Mouse (Mus musculus): ENCODE measurements around the gene Mpst. TPM values are rescaled to one million over a fixed set of nuclear protein-coding genes. Genes with fewer than 3 reads are reported as not detected.
A peak's percentile ranks its signal among the peaks of the same experiment; 100 is the strongest.

Gene Mpst
- polyA plus RNA-seq, 2 experiments: 1.8 to 53.8 TPM

- no peak overlapping the region for H3K4me2 ChIP-seq (replicated peaks; ENCODE audit: low read depth, low read length, severe bottlenecking)
- ATAC-seq (ENCODE audit: low FRiP score, low read depth) (no peak), DNase-seq (ENCODE audit: low spot score) (peak; percentile 65)
- peak overlapping the region; percentile 39; the same call in 1 of the 2 replicates for H3K27ac ChIP-seq (replicated peaks; ENCODE audit: low read depth, low read length)
- 34% methylated on average over 7 of the region's 7 CpGs for WGBS
- H3K9me3 ChIP-seq (ENCODE audit: control insufficient read depth, low read length): no peaks in the 10 kb centered on the region
- no peak for TF ChIP-seq POLR2A (IDR thresholded peaks at IDR 0.05; ENCODE audit: borderline replicate concordance, extremely low read depth, insufficient read depth, insufficient read length)
- no peaks in the 10 kb centered on the region for H3K36me3 ChIP-seq (ENCODE audit: control insufficient read depth, insufficient read depth, low read length)
- H3K9ac ChIP-seq (ENCODE audit: low read depth, low read length, severe bottlenecking): no peak overlapping the region
- H3K4me1 ChIP-seq (ENCODE audit: control insufficient read depth, insufficient read depth, low read length): no peaks in the 10 kb centered on the region
- no peaks in the 10 kb centered on the region for H3K27me3 ChIP-seq (ENCODE audit: control insufficient read depth, insufficient read depth, low read length)
- H3K4me3 ChIP-seq (replicated peaks; ENCODE audit: low read length): no peak overlapping the region
Measured at GRCm38 (mm10) chr15:78449694-78450418, 43.6 kb downstream of the Mpst start.

GRCm38 (mm10) chr15:78450419-78450768, 44.2 kb downstream of the Mpst start:
- Histone ChIP-seq H3K4me3 (replicated peaks; ENCODE audit: low read length) (no peak overlapping the region), H3K9ac (ENCODE audit: low read depth, low read length, severe bottlenecking) (no peak overlapping the region), H3K27me3 (ENCODE audit: control insufficient read depth, insufficient read depth, low read length) (no peaks in the 10 kb centered on the region), H3K4me2 (replicated peaks; ENCODE audit: low read depth, low read length, severe bottlenecking) (no peak overlapping the region), H3K27ac (replicated peaks; ENCODE audit: low read depth, low read length) (peak overlapping the region; percentile 39; the same call in 1 of the 2 replicates), H3K4me1 (ENCODE audit: control insufficient read depth, insufficient read depth, low read length) (no peaks in the 10 kb centered on the region), H3K36me3 (ENCODE audit: control insufficient read depth, insufficient read depth, low read length) (no peaks in the 10 kb centered on the region), H3K9me3 (ENCODE audit: control insufficient read depth, low read length) (no peaks in the 10 kb centered on the region)
- 80% methylated on average over 6 of the region's 6 CpGs for WGBS
- no peak for DNase-seq (ENCODE audit: low spot score)
- no peak for TF ChIP-seq POLR2A (IDR thresholded peaks at IDR 0.05; ENCODE audit: borderline replicate concordance, extremely low read depth, insufficient read depth, insufficient read length)
- ATAC-seq (ENCODE audit: low FRiP score, low read depth): no peak

- Histone ChIP-seq H3K27me3 (ENCODE audit: control insufficient read depth, insufficient read depth, low read length) (no peaks in the 10 kb centered on the region), H3K4me2 (replicated peaks; ENCODE audit: low read depth, low read length, severe bottlenecking) (no peak overlapping the region), H3K4me3 (replicated peaks; ENCODE audit: low read length) (no peak overlapping the region), H3K9me3 (ENCODE audit: control insufficient read depth, low read length) (no peaks in the 10 kb centered on the region), H3K9ac (ENCODE audit: low read depth, low read length, severe bottlenecking) (no peak overlapping the region), H3K36me3 (ENCODE audit: control insufficient read depth, insufficient read depth, low read length) (no peaks in the 10 kb centered on the region), H3K27ac (replicated peaks; ENCODE audit: low read depth, low read length) (no peak overlapping the region), H3K4me1 (ENCODE audit: control insufficient read depth, insufficient read depth, low read length) (no peaks in the 10 kb centered on the region)
- DNase-seq (ENCODE audit: low spot score): no peak
- 82% methylated on average over 2 of the region's 2 CpGs for WGBS
- TF ChIP-seq POLR2A (IDR thresholded peaks at IDR 0.05; ENCODE audit: borderline replicate concordance, extremely low read depth, insufficient read depth, insufficient read length): no peak
- ATAC-seq (ENCODE audit: low FRiP score, low read depth): no peak
Measured at GRCm38 (mm10) chr15:78451201-78451600, 45.0 kb downstream of the Mpst start.

- no peaks in the 10 kb centered on the region for H3K9me3 ChIP-seq (ENCODE audit: control insufficient read depth, low read length)
- H3K4me2 ChIP-seq (replicated peaks; ENCODE audit: low read depth, low read length, severe bottlenecking): no peak overlapping the region
- H3K9ac ChIP-seq (ENCODE audit: low read depth, low read length, severe bottlenecking): no peak overlapping the region
- 80% methylated on average over 3 of the region's 3 CpGs for WGBS
- H3K27me3 ChIP-seq (ENCODE audit: control insufficient read depth, insufficient read depth, low read length): no peaks in the 10 kb centered on the region
- ATAC-seq (ENCODE audit: low FRiP score, low read depth) (no peak), DNase-seq (ENCODE audit: low spot score) (no peak)
- no peaks in the 10 kb centered on the region for H3K4me1 ChIP-seq (ENCODE audit: control insufficient read depth, insufficient read depth, low read length)
- no peak overlapping the region for H3K27ac ChIP-seq (replicated peaks; ENCODE audit: low read depth, low read length)
- H3K36me3 ChIP-seq (ENCODE audit: control insufficient read depth, insufficient read depth, low read length): no peaks in the 10 kb centered on the region
- H3K4me3 ChIP-seq (replicated peaks; ENCODE audit: low read length): no peak overlapping the region
- TF ChIP-seq POLR2A (IDR thresholded peaks at IDR 0.05; ENCODE audit: borderline replicate concordance, extremely low read depth, insufficient read depth, insufficient read length): no peak
Measured at GRCm38 (mm10) chr15:78452929-78453328, 46.7 kb downstream of the Mpst start.

GRCm38 (mm10) chr15:78455168-78455567, 49.0 kb downstream of the Mpst start:
- 80% methylated on average over 4 of the region's 4 CpGs for WGBS

More at GRCm38 (mm10) chr15:78455168-78455567, 49.0 kb downstream of the Mpst start:
- Histone ChIP-seq H3K36me3 (ENCODE audit: control insufficient read depth, insufficient read depth, low read length) (no peaks in the 10 kb centered on the region), H3K4me1 (ENCODE audit: control insufficient read depth, insufficient read depth, low read length) (no peaks in the 10 kb centered on the region), H3K9ac (ENCODE audit: low read depth, low read length, severe bottlenecking) (no peak overlapping the region), H3K4me3 (replicated peaks; ENCODE audit: low read length) (no peak overlapping the region), H3K27ac (replicated peaks; ENCODE audit: low read depth, low read length) (no peak overlapping the region), H3K27me3 (ENCODE audit: control insufficient read depth, insufficient read depth, low read length) (no peaks in the 10 kb centered on the region), H3K4me2 (replicated peaks; ENCODE audit: low read depth, low read length, severe bottlenecking) (no peak overlapping the region), H3K9me3 (ENCODE audit: control insufficient read depth, low read length) (no peaks in the 10 kb centered on the region)
- no peak for DNase-seq (ENCODE audit: low spot score)
- no peak for ATAC-seq (ENCODE audit: low FRiP score, low read depth)
- no peak for TF ChIP-seq POLR2A (IDR thresholded peaks at IDR 0.05; ENCODE audit: borderline replicate concordance, extremely low read depth, insufficient read depth, insufficient read length)

All from limb, embryonic 14.5 days (tissue).